Mouse (Mus musculus) neural tube, embryonic 14.5 days (tissue): ENCODE data around the gene Gm28305. TPM values are rescaled to one million over a fixed set of nuclear protein-coding genes. Genes with fewer than 3 reads are reported as not detected.

ENCODE experiments used
- ATAC-seq: fragments of 200-750 bp; cut with Nextera tagmentation; 2 replicates; pipeline ENCODE4 v1.8.0; 2017; ENCODE audit warnings: low read depth, mild to moderate bottlenecking, moderate TSS enrichment, moderate library complexity
- H3K27ac ChIP-seq: fragments of 300-500 bp; sonication (generic); 2 replicates; pipeline ENCODE4 v1.5.1; 2014; ENCODE audit warnings: low read depth, mild to moderate bottlenecking, control low read depth, low read length, moderate library complexity, mixed read lengths
- H3K27me3 ChIP-seq: fragments of 300-500 bp; sonication (generic); 2 replicates; pipeline ENCODE4 v1.6.1; 2014; ENCODE audit warnings: low read length; ENCODE audit not compliant: control insufficient read depth, insufficient read depth
- H3K36me3 ChIP-seq: fragments of 300-500 bp; sonication (generic); 2 replicates; pipeline ENCODE4 v1.6.1; 2014; ENCODE audit warnings: low read length, mixed read lengths; ENCODE audit not compliant: control insufficient read depth, insufficient read depth
- H3K4me1 ChIP-seq: fragments of 300-500 bp; sonication (generic); 2 replicates; pipeline ENCODE4 v1.6.1; 2014; ENCODE audit warnings: low read length; ENCODE audit not compliant: control insufficient read depth, insufficient read depth
- H3K4me2 ChIP-seq: fragments of 300-500 bp; sonication (generic); 2 replicates; pipeline ENCODE4 v1.6.1; 2014; ENCODE audit warnings: mild to moderate bottlenecking, low read depth, low read length, control low read depth
- H3K4me3 ChIP-seq: fragments of 300-500 bp; sonication (generic); 2 replicates; pipeline ENCODE4 v1.5.1; 2014; ENCODE audit warnings: low read depth, low read length, control low read depth, mixed read lengths
- H3K9ac ChIP-seq: fragments of 300-500 bp; sonication (generic); replicated peaks from 2 replicates; pipeline ENCODE4 v1.6.1; 2014; ENCODE audit warnings: low read depth, mild to moderate bottlenecking, control low read depth, low read length, mixed read lengths
- H3K9me3 ChIP-seq: fragments of 300-500 bp; sonication (generic); 2 replicates; pipeline ENCODE4 v1.6.1; 2016; ENCODE audit warnings: low read length; ENCODE audit not compliant: control insufficient read depth
- WGBS: fragments of 180-500 bp; shearing (Covaris S2); extraction: QIAGEN DNeasy Blood & Tissue Kit; methylation state at CpG from one replicate; pipeline ENCODE4 v1.1.7; 2014; 5-methylcytosine and 5-hydroxymethylcytosine counted together
- polyA plus RNA-seq: library from polyadenylated mRNA; unstranded; fragments of >200 nt; fragmentation: Nextera tagmentation; extraction: Ambion mirVana; gene quantifications from 2 replicates; pipeline ENCODE4 v1.2.1, GENCODE M21; 2014

Gm28305 gene
- polyA plus RNA-seq, 1 experiment from 2014 or later: not detected

DNA sequence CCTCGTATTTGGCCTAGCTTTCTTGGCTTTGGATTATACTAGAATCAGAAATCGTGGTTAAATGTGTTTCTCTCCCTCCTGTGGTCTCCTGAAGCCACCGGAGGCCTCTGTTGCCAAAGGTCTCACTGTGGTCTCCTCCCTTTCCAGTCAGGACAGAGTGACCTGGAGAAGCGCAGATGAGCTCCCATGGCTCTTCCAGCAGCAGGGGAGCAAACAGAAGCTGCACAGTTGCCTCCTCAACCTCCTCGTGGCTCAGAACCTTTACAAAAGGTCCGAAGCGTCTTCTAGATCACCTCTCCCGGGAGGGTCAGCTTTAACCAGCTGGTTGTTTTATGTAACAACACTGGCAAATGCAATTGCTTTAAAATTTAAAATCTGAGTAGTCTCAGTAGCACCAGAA, 6.2 kb upstream of the Gm28305 start:
- Histone ChIP-seq H3K36me3 (peaks cover 4% of the 10 kb centered on the region; the same call in 1 of the 2 replicates), H3K9ac (no peak overlapping the region), H3K4me2 (no peak overlapping the region), H3K27me3 (no peaks in the 10 kb centered on the region), H3K27ac (no peak overlapping the region), H3K4me1 (no peaks in the 10 kb centered on the region), H3K4me3 (no peak overlapping the region), H3K9me3 (no peaks in the 10 kb centered on the region)
- WGBS: 82% methylated on average over 8 of the region's 8 CpGs
- no peak for ATAC-seq

GRCm38 (mm10) chr9:104034718-104035117, 5.7 kb upstream of the Gm28305 start:
- Histone ChIP-seq H3K4me1 (no peaks in the 10 kb centered on the region), H3K27ac (no peak overlapping the region), H3K9ac (no peak overlapping the region), H3K9me3 (no peaks in the 10 kb centered on the region), H3K36me3 (peaks cover 4% of the 10 kb centered on the region; the same call in 1 of the 2 replicates), H3K4me3 (no peak overlapping the region), H3K4me2 (no peak overlapping the region), H3K27me3 (no peaks in the 10 kb centered on the region)
- WGBS: 66% methylated on average over 6 of the region's 6 CpGs
- no peak for ATAC-seq

- 49% methylated on average over 24 of the region's 24 CpGs for WGBS
Measured at GRCm38 (mm10) chr9:104035261-104036015, 5.0 kb upstream of the Gm28305 start.

GRCm38 (mm10) chr9:104038266-104038665, 2.2 kb upstream of the Gm28305 start:
- H3K9me3 ChIP-seq: no peaks in the 10 kb centered on the region
- 88% methylated on average over 13 of the region's 13 CpGs for WGBS
- H3K4me3 ChIP-seq: no peak overlapping the region
- no peak overlapping the region for H3K9ac ChIP-seq
- no peak overlapping the region for H3K27ac ChIP-seq
- H3K4me1 ChIP-seq: no peaks in the 10 kb centered on the region
- H3K36me3 ChIP-seq: peaks cover 7% of the 10 kb centered on the region; the same call in 1 of the 2 replicates
- H3K27me3 ChIP-seq: no peaks in the 10 kb centered on the region
- no peak for ATAC-seq
- H3K4me2 ChIP-seq: no peak overlapping the region

More at GRCm38 (mm10) chr9:104035261-104036015, 5.0 kb upstream of the Gm28305 start:
- no peak overlapping the region for H3K4me3 ChIP-seq
- H3K4me2 ChIP-seq: no peak overlapping the region
- ATAC-seq: 0 out of 2 replicates have a peak, but pooled peaks have one; percentile 21
- H3K27ac ChIP-seq: no peak overlapping the region
- H3K9me3 ChIP-seq: no peaks in the 10 kb centered on the region
- H3K4me1 ChIP-seq: no peaks in the 10 kb centered on the region
- H3K27me3 ChIP-seq: no peaks in the 10 kb centered on the region
- H3K9ac ChIP-seq: no peak overlapping the region
- H3K36me3 ChIP-seq: peaks cover 4% of the 10 kb centered on the region; the same call in 1 of the 2 replicates

DNA sequence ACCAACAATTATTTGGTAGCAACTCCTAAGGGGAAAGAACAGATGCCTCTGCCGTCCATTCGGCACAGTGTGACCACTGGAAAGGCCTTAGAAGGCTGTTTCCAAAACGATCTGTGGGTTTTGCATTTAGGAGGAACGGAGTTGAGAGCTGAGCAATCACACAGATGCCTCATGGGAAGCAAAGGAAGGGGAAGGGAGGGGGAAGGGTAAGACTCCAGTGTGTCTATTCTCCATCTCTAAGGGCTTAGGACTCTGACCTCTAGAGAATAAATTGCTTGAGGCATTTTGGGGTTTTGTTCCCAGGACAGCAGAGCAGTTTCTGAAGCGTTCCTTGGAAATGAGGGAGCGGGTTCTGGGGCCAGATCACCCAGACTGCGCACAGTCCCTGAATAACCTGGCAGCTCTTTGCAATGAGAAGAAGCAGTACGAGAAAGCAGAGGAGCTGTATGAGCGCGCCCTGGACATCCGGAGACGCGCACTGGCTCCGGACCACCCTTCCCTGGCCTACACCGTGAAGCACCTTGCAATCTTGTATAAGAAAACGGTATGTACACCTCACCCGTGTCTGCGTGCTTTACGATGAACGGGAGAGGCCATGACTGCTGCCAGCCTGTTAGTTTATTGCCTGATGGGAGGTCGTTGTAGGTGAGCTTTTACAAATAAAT, 1.3 kb upstream of the Gm28305 start:
- Histone ChIP-seq H3K4me3 (no peak overlapping the region), H3K9me3 (no peaks in the 10 kb centered on the region), H3K36me3 (peaks cover 7% of the 10 kb centered on the region; the same call in 1 of the 2 replicates), H3K9ac (no peak overlapping the region), H3K4me2 (no peak overlapping the region), H3K4me1 (no peaks in the 10 kb centered on the region), H3K27ac (no peak overlapping the region), H3K27me3 (no peaks in the 10 kb centered on the region)
- no peak for ATAC-seq
- WGBS: 89% methylated on average over 21 of the region's 21 CpGs

GRCm38 (mm10) chr9:104039742-104040141, 720 bp upstream of the Gm28305 start:
- Histone ChIP-seq H3K9me3 (no peaks in the 10 kb centered on the region), H3K36me3 (peaks cover 9% of the 10 kb centered on the region; the same call in 1 of the 2 replicates), H3K4me3 (no peak overlapping the region), H3K4me2 (no peak overlapping the region), H3K4me1 (no peaks in the 10 kb centered on the region), H3K27me3 (no peaks in the 10 kb centered on the region), H3K9ac (no peak overlapping the region), H3K27ac (no peak overlapping the region)
- WGBS: 86% methylated on average over 4 of the region's 4 CpGs
- no peak for ATAC-seq

- Histone ChIP-seq H3K9ac (no peak overlapping the region), H3K36me3 (peaks cover 35% of the 10 kb centered on the region), H3K27me3 (no peaks in the 10 kb centered on the region), H3K4me2 (no peak overlapping the region), H3K4me3 (no peak overlapping the region), H3K27ac (no peak overlapping the region), H3K9me3 (no peaks in the 10 kb centered on the region), H3K4me1 (no peaks in the 10 kb centered on the region)
- WGBS: 92% methylated on average over 4 of the region's 4 CpGs
- no peak for ATAC-seq
Measured at GRCm38 (mm10) chr9:104043676-104044075, 3.2 kb downstream of the Gm28305 start.

DNA sequence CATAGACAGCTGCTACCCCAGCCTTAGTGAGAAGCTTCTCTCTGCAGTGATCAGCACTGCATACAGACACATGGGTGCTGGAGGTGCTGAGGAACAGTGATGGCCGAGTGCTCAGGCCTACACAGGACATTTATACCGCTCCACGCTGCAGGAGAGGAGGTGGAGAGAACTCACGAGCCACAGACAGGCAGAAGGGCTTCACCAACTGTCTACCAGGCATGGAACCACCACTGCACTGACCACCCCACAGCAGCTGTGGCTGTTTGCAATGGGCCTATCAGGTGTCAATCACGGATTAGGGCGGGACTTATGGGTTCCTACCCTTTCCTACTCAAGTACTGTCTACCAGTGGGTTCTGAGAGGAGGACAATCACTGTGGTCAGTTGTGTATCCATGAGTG, 10.6 kb downstream of the Gm28305 start:
- peaks cover 82% of the 10 kb centered on the region for H3K36me3 ChIP-seq
- ATAC-seq: no peak

More for the DNA sequence above, 10.6 kb downstream of the Gm28305 start:
- Histone ChIP-seq H3K9me3 (no peaks in the 10 kb centered on the region), H3K9ac (no peak overlapping the region), H3K27ac (no peak overlapping the region), H3K27me3 (no peaks in the 10 kb centered on the region), H3K4me1 (no peaks in the 10 kb centered on the region), H3K4me2 (no peak overlapping the region), H3K4me3 (no peak overlapping the region)
- WGBS: 93% methylated on average over 6 of the region's 6 CpGs
